Mouse (Mus musculus) thymus, adult 2 months (tissue): ENCODE measurements around the gene Lmbrd1. TPM values are rescaled to one million over a fixed set of nuclear protein-coding genes. Genes with fewer than 3 reads are reported as not detected.

Experiments
- DNase-seq: peaks from one replicate; pipeline ENCODE4 v3.0.0; 2021
- H3K27ac ChIP-seq: fragments of 200-500 bp; 2 replicates; pipeline ENCODE4 v1.5.1; 2012; ENCODE audit warnings: low read length, control low read depth; ENCODE audit not compliant: control insufficient read depth, insufficient read depth
- H3K27me3 ChIP-seq: fragments of 200-500 bp; 2 replicates; pipeline ENCODE4 v1.6.1; 2012; ENCODE audit warnings: mild to moderate bottlenecking, low read length, moderate library complexity, mixed read lengths; ENCODE audit not compliant: control insufficient read depth, insufficient read depth
- H3K36me3 ChIP-seq: fragments of 200-500 bp; 2 replicates; pipeline ENCODE4 v1.6.1; 2012; ENCODE audit warnings: mild to moderate bottlenecking, low read length, moderate library complexity; ENCODE audit not compliant: control insufficient read depth, insufficient read depth
- H3K4me1 ChIP-seq: fragments of 200-500 bp; replicated peaks from 2 replicates; pipeline ENCODE4 v1.6.1; 2012; ENCODE audit warnings: low read length; ENCODE audit not compliant: control insufficient read depth, insufficient read depth
- H3K4me3 ChIP-seq: fragments of 200-500 bp; 2 replicates; pipeline ENCODE4 v1.5.1; 2012; ENCODE audit warnings: mild to moderate bottlenecking, low read length, control low read depth, moderate library complexity; ENCODE audit not compliant: control insufficient read depth, insufficient read depth
- CTCF ChIP-seq: fragments of 200-500 bp; IDR thresholded peaks from 2 replicates; pipeline ENCODE4 v1.5.1; 2012; ENCODE audit warnings: mild to moderate bottlenecking, control low read depth, low read length, moderate library complexity, borderline replicate concordance; ENCODE audit not compliant: control insufficient read depth, poor library complexity, insufficient read depth; ENCODE audit errors: extremely low read depth
- POLR2A ChIP-seq: fragments of 200-500 bp; IDR thresholded peaks from 2 replicates; pipeline ENCODE4 v1.6.1; 2012; ENCODE audit warnings: mild to moderate bottlenecking, low read length, control low read depth, moderate library complexity; ENCODE audit not compliant: control insufficient read depth, poor library complexity, insufficient read depth; ENCODE audit errors: extremely low read depth
- WGBS: fragments of 180-500 bp; shearing (Covaris S2); methylation state at CpG from one replicate; pipeline ENCODE4 v1.1.7; 2018; 5-methylcytosine and 5-hydroxymethylcytosine counted together
- polyA plus RNA-seq: library from polyadenylated mRNA; depleted of rRNA; stranded (reverse); fragments of >200 nt; gene quantifications from 2 replicates; pipeline ENCODE4 v1.2.3, GENCODE M21; 2012

Gene Lmbrd1
- polyA plus RNA-seq, 1 experiment, result 18.5 TPM

DNA sequence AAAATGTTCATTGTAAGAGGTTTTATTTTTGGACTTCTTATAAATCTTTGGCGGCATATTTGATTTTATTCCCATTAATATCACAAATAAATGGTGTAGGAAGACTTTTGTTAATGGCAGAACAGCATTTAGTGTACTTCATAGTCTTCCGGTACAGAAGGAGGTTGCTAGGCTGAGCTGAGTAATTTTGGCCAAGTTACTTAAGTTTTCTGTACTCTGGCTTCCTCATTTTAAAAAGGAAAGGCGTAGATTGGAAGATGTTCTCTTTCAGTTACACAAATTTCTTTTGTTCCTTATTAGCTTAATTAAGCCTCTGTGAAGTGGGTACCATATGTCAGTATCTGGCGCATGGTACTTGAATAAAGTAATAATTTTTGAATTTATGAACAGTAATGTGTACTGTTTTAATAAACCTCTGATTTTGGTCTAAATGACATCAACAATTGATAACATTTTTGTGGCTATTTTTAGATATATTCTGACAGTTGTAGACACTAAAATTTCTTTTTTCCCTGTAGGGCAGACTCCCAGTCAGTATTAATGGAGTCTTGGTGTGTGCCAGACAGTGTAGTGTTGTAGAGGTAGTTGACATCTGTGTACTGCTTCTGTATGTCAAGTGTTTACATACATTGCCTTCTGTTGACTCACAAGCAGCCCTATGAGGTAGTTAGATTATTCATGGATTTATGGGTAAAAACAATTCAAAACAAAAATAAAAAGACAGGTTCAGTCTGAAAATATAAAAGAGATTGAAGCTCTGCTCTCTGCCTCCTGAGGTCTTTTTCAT lies 8.0 kb downstream of the Lmbrd1 start:
- WGBS, result 96% methylated on average over 4 of the region's 4 CpGs
- Histone ChIP-seq H3K27ac (no peak overlapping the region), H3K27me3 (no peaks in the 10 kb centered on the region), H3K36me3 (no peaks in the 10 kb centered on the region; the same call in 1 of the 2 replicates), H3K4me3 (no peak overlapping the region), H3K4me1 (no peaks in the 10 kb centered on the region)
- TF ChIP-seq CTCF, result no peak
- TF ChIP-seq POLR2A, result no peak
- no peak for DNase-seq

- TF ChIP-seq POLR2A, result no peak
- no peak for TF ChIP-seq CTCF
- no peak overlapping the region for H3K27ac ChIP-seq
- no peaks in the 10 kb centered on the region for H3K4me1 ChIP-seq
- no peaks in the 10 kb centered on the region for H3K27me3 ChIP-seq
- DNase-seq, result no peak
- H3K36me3 ChIP-seq, result no peaks in the 10 kb centered on the region; the same call in 1 of the 2 replicates
- no peak overlapping the region for H3K4me3 ChIP-seq
- WGBS, result 94% methylated on average over 3 of the region's 3 CpGs
Measured at GRCm38 (mm10) chr1:24697677-24698076, 19.2 kb downstream of the Lmbrd1 start.

- H3K36me3 ChIP-seq, result no peaks in the 10 kb centered on the region; the same call in 1 of the 2 replicates
- no peak overlapping the region for H3K27ac ChIP-seq
- WGBS, result 92% methylated on average over 9 of the region's 9 CpGs
- DNase-seq, result no peak
- no peaks in the 10 kb centered on the region for H3K4me1 ChIP-seq
- H3K27me3 ChIP-seq, result no peaks in the 10 kb centered on the region
- H3K4me3 ChIP-seq, result no peak overlapping the region
- TF ChIP-seq POLR2A (no peak), CTCF (no peak)
Measured at GRCm38 (mm10) chr1:24698146-24698880, 19.9 kb downstream of the Lmbrd1 start.

DNA sequence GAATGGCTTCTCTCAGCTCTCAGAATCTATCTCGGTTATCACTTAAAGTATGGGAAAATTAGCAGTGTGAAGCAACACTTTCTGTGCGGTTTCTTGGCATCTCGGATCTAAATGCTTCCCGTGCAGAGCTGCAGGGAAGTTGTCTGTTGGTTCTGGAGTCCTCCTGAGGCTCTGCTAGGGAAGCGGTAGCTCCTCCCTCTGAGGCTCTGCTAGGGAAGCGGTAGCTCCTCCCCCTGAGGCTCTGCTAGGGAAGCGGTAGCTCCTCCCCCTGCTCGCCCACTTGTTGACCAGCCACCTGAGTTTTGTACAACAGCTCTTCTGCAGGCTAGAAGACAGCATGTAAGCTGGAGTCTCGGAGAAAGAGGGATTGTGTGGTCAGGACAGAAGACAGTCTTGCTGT lies 20.9 kb downstream of the Lmbrd1 start:
- Histone ChIP-seq H3K4me1 (no peaks in the 10 kb centered on the region), H3K4me3 (no peak overlapping the region), H3K36me3 (no peaks in the 10 kb centered on the region), H3K27me3 (no peaks in the 10 kb centered on the region), H3K27ac (no peak overlapping the region)
- 31% methylated on average over 9 of the region's 9 CpGs for WGBS
- DNase-seq, result no peak
- TF ChIP-seq CTCF, result no peak
- TF ChIP-seq POLR2A, result no peak

- Histone ChIP-seq H3K27me3 (no peaks in the 10 kb centered on the region), H3K4me1 (no peaks in the 10 kb centered on the region), H3K4me3 (no peak overlapping the region), H3K27ac (no peak overlapping the region), H3K36me3 (no peaks in the 10 kb centered on the region)
- DNase-seq, result no peak
- 92% methylated on average over 5 of the region's 5 CpGs for WGBS
- TF ChIP-seq CTCF (no peak), POLR2A (no peak)
Measured at GRCm38 (mm10) chr1:24700241-24700640, 21.8 kb downstream of the Lmbrd1 start.

- no peaks in the 10 kb centered on the region for H3K4me1 ChIP-seq
- 92% methylated on average over 6 of the region's 6 CpGs for WGBS
- no peak for DNase-seq
- no peak overlapping the region for H3K27ac ChIP-seq
- TF ChIP-seq POLR2A, result no peak
- TF ChIP-seq CTCF, result no peak
- H3K36me3 ChIP-seq, result peaks cover 5% of the 10 kb centered on the region; the same call in 1 of the 2 replicates
- H3K27me3 ChIP-seq, result no peaks in the 10 kb centered on the region
- no peak overlapping the region for H3K4me3 ChIP-seq
Measured at GRCm38 (mm10) chr1:24703821-24704220, 25.4 kb downstream of the Lmbrd1 start.
